Mouse (Mus musculus) megakaryocyte, embryonic 14.5 days (primary cell): ENCODE measurements around the gene Sarm1. TPM values are rescaled to one million over a fixed set of nuclear protein-coding genes. Genes with fewer than 3 reads are reported as not detected.

ENCODE experiments used
- H3K27me3 ChIP-seq: replicated peaks from 2 replicates; pipeline ENCODE3; 2012; ENCODE audit warnings: inconsistent platforms
- H3K36me3 ChIP-seq: replicated peaks from 2 replicates; pipeline ENCODE3; 2012; ENCODE audit warnings: low read length, inconsistent platforms, mixed read lengths
- H3K4me1 ChIP-seq: 2 replicates; pipeline ENCODE4 v1.6.1; 2012; ENCODE audit warnings: inconsistent platforms
- H3K4me3 ChIP-seq: replicated peaks from 2 replicates; pipeline ENCODE3; 2012; ENCODE audit warnings: moderate library complexity, mild to moderate bottlenecking, inconsistent platforms
- H3K9me3 ChIP-seq: 2 replicates; pipeline ENCODE4 v1.6.1; 2012; ENCODE audit warnings: inconsistent platforms
- FLI1 ChIP-seq: IDR thresholded peaks from 2 replicates; pipeline ENCODE4 v1.6.1; 2012; ENCODE audit warnings: low read length, inconsistent platforms, mixed read lengths
- GATA1 ChIP-seq: IDR thresholded peaks from 3 replicates; pipeline ENCODE4 v1.6.1; 2012; ENCODE audit warnings: mixed read lengths, low read length, inconsistent platforms, borderline replicate concordance
- polyA plus RNA-seq: library from polyadenylated mRNA; stranded (reverse); fragments of >175 nt; gene quantifications from 2 replicates; pipeline ENCODE4 v1.2.3, GENCODE M21; 2012; ENCODE audit warnings: low replicate concordance; ENCODE audit not compliant: insufficient read depth

Gene Sarm1
- polyA plus RNA-seq, 1 experiment: not detected

- H3K4me3 ChIP-seq: peak overlapping the region; percentile 96
- H3K4me1 ChIP-seq: peaks cover 36% of the 10 kb centered on the region
- no peaks in the 10 kb centered on the region for H3K27me3 ChIP-seq
- no peak for TF ChIP-seq GATA1
- TF ChIP-seq FLI1: no peak
- H3K36me3 ChIP-seq: peaks cover 61% of the 10 kb centered on the region
- no peaks in the 10 kb centered on the region for H3K9me3 ChIP-seq
These were observed 15.7 kb upstream of the Sarm1 start for GRCm38 (mm10) chr11:78513106-78513790.

GRCm38 (mm10) chr11:78512025-78512957 lies 14.7 kb upstream of the Sarm1 start, which contains the start of the genes Tmem199 and Poldip2:
Gene Tmem199, minus strand, starts transcription at chr11:78512172.
Gene Poldip2, plus strand, starts transcription at chr11:78512193.
- TF ChIP-seq GATA1: no peak
- no peak for TF ChIP-seq FLI1
- Histone ChIP-seq H3K9me3 (no peaks in the 10 kb centered on the region), H3K27me3 (no peaks in the 10 kb centered on the region), H3K4me1 (peaks cover 33% of the 10 kb centered on the region), H3K36me3 (peaks cover 61% of the 10 kb centered on the region), H3K4me3 (peak within 1 kb of the TSS; percentile 96)

GRCm38 (mm10) chr11:78509148-78509547 lies 11.6 kb upstream of the Sarm1 start:
- H3K9me3 ChIP-seq: no peaks in the 10 kb centered on the region
- H3K4me3 ChIP-seq: no peak overlapping the region
- H3K36me3 ChIP-seq: peaks cover 62% of the 10 kb centered on the region
- no peak for TF ChIP-seq FLI1
- no peak for TF ChIP-seq GATA1
- peaks cover 24% of the 10 kb centered on the region for H3K4me1 ChIP-seq
- H3K27me3 ChIP-seq: no peaks in the 10 kb centered on the region

- peaks cover 55% of the 10 kb centered on the region for H3K36me3 ChIP-seq
- 0 out of 2 replicates have a peak, but pooled peaks cover 3% of the 10 kb centered on the region for H3K4me1 ChIP-seq
These were observed 7.9 kb upstream of the Sarm1 start for GRCm38 (mm10) chr11:78505430-78505829.

GRCm38 (mm10) chr11:78502909-78503650 lies 5.5 kb upstream of the Sarm1 start, which contains the start of gene Sebox:
Gene Sebox, plus strand, starts transcription at chr11:78503447.
- H3K4me3 ChIP-seq: no peak within 1 kb of the TSS
- H3K9me3 ChIP-seq: no peaks in the 10 kb centered on the region
- no peak for TF ChIP-seq GATA1
- TF ChIP-seq FLI1: no peak
- peaks cover 35% of the 10 kb centered on the region for H3K36me3 ChIP-seq
- peaks cover 6% of the 10 kb centered on the region for H3K4me1 ChIP-seq
- H3K27me3 ChIP-seq: peaks cover 50% of the 10 kb centered on the region

More at GRCm38 (mm10) chr11:78505430-78505829, 7.9 kb upstream of the Sarm1 start:
- H3K9me3 ChIP-seq: no peaks in the 10 kb centered on the region
- H3K27me3 ChIP-seq: peaks cover 28% of the 10 kb centered on the region
- no peak for TF ChIP-seq GATA1
- TF ChIP-seq FLI1: no peak
- no peak overlapping the region for H3K4me3 ChIP-seq

GRCm38 (mm10) chr11:78501529-78501928 lies 4.0 kb upstream of the Sarm1 start:
- H3K36me3 ChIP-seq: peaks cover 19% of the 10 kb centered on the region
- TF ChIP-seq GATA1 (no peak), FLI1 (no peak)
- H3K27me3 ChIP-seq: peaks cover 63% of the 10 kb centered on the region
- no peak overlapping the region for H3K4me3 ChIP-seq
- no peaks in the 10 kb centered on the region for H3K9me3 ChIP-seq
- H3K4me1 ChIP-seq: peaks cover 21% of the 10 kb centered on the region

- H3K4me1 ChIP-seq: peaks cover 25% of the 10 kb centered on the region
- no peak overlapping the region for H3K4me3 ChIP-seq
- H3K36me3 ChIP-seq: peaks cover 11% of the 10 kb centered on the region
- H3K9me3 ChIP-seq: no peaks in the 10 kb centered on the region
- H3K27me3 ChIP-seq: peaks cover 71% of the 10 kb centered on the region
- TF ChIP-seq GATA1 (no peak), FLI1 (no peak)
These were observed 3.2 kb upstream of the Sarm1 start for GRCm38 (mm10) chr11:78500623-78501202.

GRCm38 (mm10) chr11:78499543-78499942 lies 2.0 kb upstream of the Sarm1 start:
- H3K27me3 ChIP-seq: peaks cover 82% of the 10 kb centered on the region
- H3K9me3 ChIP-seq: 0 out of 2 replicates have a peak, but pooled peaks cover 1% of the 10 kb centered on the region
- TF ChIP-seq FLI1 (no peak), GATA1 (no peak)
- H3K36me3 ChIP-seq: no peaks in the 10 kb centered on the region
- no peak overlapping the region for H3K4me3 ChIP-seq
- peaks cover 25% of the 10 kb centered on the region for H3K4me1 ChIP-seq

GRCm38 (mm10) chr11:78499004-78499403 lies 1.4 kb upstream of the Sarm1 start, which contains the start of gene Vtn:
Gene Vtn, plus strand, starts transcription at chr11:78499091.
- 0 out of 2 replicates have a peak, but pooled peaks cover 7% of the 10 kb centered on the region for H3K9me3 ChIP-seq
- no peaks in the 10 kb centered on the region for H3K36me3 ChIP-seq
- peak within 1 kb of the TSS; percentile 90 for H3K4me3 ChIP-seq
- no peak for TF ChIP-seq GATA1
- TF ChIP-seq FLI1: no peak
- H3K27me3 ChIP-seq: peaks cover 87% of the 10 kb centered on the region
- H3K4me1 ChIP-seq: peaks cover 25% of the 10 kb centered on the region
